Mouse (Mus musculus) forebrain, embryonic 14.5 days (tissue): ENCODE measurements around the gene Padi1. TPM values are rescaled to one million over a fixed set of nuclear protein-coding genes. Genes with fewer than 3 reads are reported as not detected.

Experiments
- ATAC-seq: fragments of 200-750 bp; cut with Nextera tagmentation; 2 replicates; pipeline ENCODE4 v1.8.0; 2017; ENCODE audit warnings: mild to moderate bottlenecking, moderate library complexity
- DNase-seq: peaks from one replicate; pipeline ENCODE4 v3.0.0-alpha.2; 2015; ENCODE audit warnings: low spot score
- H3K27ac ChIP-seq: fragments of 300-500 bp; sonication (generic); 2 replicates; pipeline ENCODE4 v1.5.1; 2014; ENCODE audit warnings: low read depth, mild to moderate bottlenecking, control low read depth, low read length, moderate library complexity
- H3K27me3 ChIP-seq: fragments of 300-500 bp; sonication (generic); replicated peaks from 2 replicates; pipeline ENCODE4 v1.6.1; 2014; ENCODE audit warnings: low read length, control low read depth, mixed read lengths; ENCODE audit not compliant: control insufficient read depth, insufficient read depth
- H3K36me3 ChIP-seq: fragments of 300-500 bp; sonication (generic); 2 replicates; pipeline ENCODE4 v1.6.1; 2014; ENCODE audit warnings: low read length, control low read depth; ENCODE audit not compliant: control insufficient read depth, insufficient read depth
- H3K4me1 ChIP-seq: fragments of 300-500 bp; sonication (generic); 2 replicates; pipeline ENCODE4 v1.6.1; 2014; ENCODE audit warnings: antibody characterized with exemption, low read length, control low read depth; ENCODE audit not compliant: control insufficient read depth, insufficient read depth
- H3K4me2 ChIP-seq: fragments of 300-500 bp; sonication (generic); 2 replicates; pipeline ENCODE4 v1.6.1; 2014; ENCODE audit warnings: mild to moderate bottlenecking, control low read depth, low read length
- H3K4me3 ChIP-seq: fragments of 300-500 bp; sonication (generic); 2 replicates; pipeline ENCODE4 v1.5.1; 2014; ENCODE audit warnings: low read depth, low read length, control low read depth
- H3K9ac ChIP-seq: fragments of 300-500 bp; sonication (generic); 2 replicates; pipeline ENCODE4 v1.6.1; 2014; ENCODE audit warnings: mild to moderate bottlenecking, low read length, control low read depth, moderate library complexity
- H3K9me3 ChIP-seq: fragments of 300-500 bp; sonication (generic); replicated peaks from 2 replicates; pipeline ENCODE4 v1.6.1; 2016; ENCODE audit warnings: low read length, control low read depth, mixed read lengths; ENCODE audit not compliant: control insufficient read depth
- WGBS: fragments of 180-500 bp; shearing (Covaris S2); extraction: QIAGEN DNeasy Blood & Tissue Kit; methylation state at CpG from one replicate; pipeline ENCODE4 v1.1.7; 2014; 5-methylcytosine and 5-hydroxymethylcytosine counted together
- polyA plus RNA-seq: library from polyadenylated mRNA; unstranded; fragments of >200 nt; fragmentation: Nextera tagmentation; extraction: Ambion mirVana; gene quantifications from 2 replicates; pipeline ENCODE4 v1.2.1, GENCODE M21; 2014

Padi1 gene
- polyA plus RNA-seq, 1 experiment from 2014 or later, result not detected

- no peak overlapping the region for H3K4me3 ChIP-seq
- 50% methylated on average over 6 of the region's 6 CpGs for WGBS
Observed at GRCm38 (mm10) chr4:140788983-140789382, 56.6 kb downstream of the Padi1 start.

GRCm38 (mm10) chr4:140788264-140788663 is 57.3 kb downstream of the Padi1 start:
- Histone ChIP-seq H3K9me3 (no peaks in the 10 kb centered on the region), H3K36me3 (no peaks in the 10 kb centered on the region), H3K4me3 (no peak overlapping the region), H3K27me3 (no peaks in the 10 kb centered on the region), H3K4me2 (no peak overlapping the region), H3K27ac (no peak overlapping the region), H3K9ac (no peak overlapping the region), H3K4me1 (no peaks in the 10 kb centered on the region)
- DNase-seq (no peak), ATAC-seq (no peak)
- 87% methylated on average over 6 of the region's 6 CpGs for WGBS

More at GRCm38 (mm10) chr4:140788983-140789382, 56.6 kb downstream of the Padi1 start:
- no peaks in the 10 kb centered on the region for H3K36me3 ChIP-seq
- H3K9ac ChIP-seq, result no peak overlapping the region
- H3K9me3 ChIP-seq, result no peaks in the 10 kb centered on the region
- no peaks in the 10 kb centered on the region for H3K4me1 ChIP-seq
- H3K27ac ChIP-seq, result no peak overlapping the region
- H3K27me3 ChIP-seq, result no peaks in the 10 kb centered on the region
- no peak overlapping the region for H3K4me2 ChIP-seq
- ATAC-seq (no peak), DNase-seq (peak; percentile 44)

- WGBS, result 72% methylated on average over 4 of the region's 4 CpGs
Observed at GRCm38 (mm10) chr4:140787414-140787813, 58.2 kb downstream of the Padi1 start.

GRCm38 (mm10) chr4:140785217-140785616 is 60.4 kb downstream of the Padi1 start:
- Histone ChIP-seq H3K4me3 (no peak overlapping the region), H3K9ac (no peak overlapping the region), H3K4me1 (no peaks in the 10 kb centered on the region), H3K27me3 (no peaks in the 10 kb centered on the region), H3K36me3 (no peaks in the 10 kb centered on the region), H3K4me2 (no peak overlapping the region), H3K27ac (no peak overlapping the region), H3K9me3 (no peaks in the 10 kb centered on the region)
- no peak for DNase-seq
- no peak for ATAC-seq
- 86% methylated on average over 5 of the region's 5 CpGs for WGBS

More at GRCm38 (mm10) chr4:140787414-140787813, 58.2 kb downstream of the Padi1 start:
- H3K4me2 ChIP-seq, result no peak overlapping the region
- no peaks in the 10 kb centered on the region for H3K9me3 ChIP-seq
- DNase-seq (no peak), ATAC-seq (no peak)
- no peak overlapping the region for H3K4me3 ChIP-seq
- H3K9ac ChIP-seq, result no peak overlapping the region
- H3K36me3 ChIP-seq, result no peaks in the 10 kb centered on the region
- no peaks in the 10 kb centered on the region for H3K4me1 ChIP-seq
- H3K27me3 ChIP-seq, result no peaks in the 10 kb centered on the region
- H3K27ac ChIP-seq, result no peak overlapping the region

GRCm38 (mm10) chr4:140784292-140784945 is 61.2 kb downstream of the Padi1 start:
- ATAC-seq (no peak), DNase-seq (no peak)
- Histone ChIP-seq H3K4me1 (no peaks in the 10 kb centered on the region), H3K9ac (no peak overlapping the region), H3K4me3 (no peak overlapping the region), H3K36me3 (no peaks in the 10 kb centered on the region), H3K9me3 (no peaks in the 10 kb centered on the region), H3K4me2 (no peak overlapping the region), H3K27ac (no peak overlapping the region), H3K27me3 (no peaks in the 10 kb centered on the region)
- WGBS, result 96% methylated on average over 9 of the region's 9 CpGs

- ATAC-seq (no peak), DNase-seq (no peak)
- H3K4me3 ChIP-seq, result no peak overlapping the region
- H3K9ac ChIP-seq, result no peak overlapping the region
- no peaks in the 10 kb centered on the region for H3K9me3 ChIP-seq
- no peaks in the 10 kb centered on the region for H3K27me3 ChIP-seq
- WGBS, result 88% methylated on average over 9 of the region's 9 CpGs
- no peaks in the 10 kb centered on the region for H3K4me1 ChIP-seq
- H3K36me3 ChIP-seq, result no peaks in the 10 kb centered on the region
- H3K4me2 ChIP-seq, result no peak overlapping the region
- no peak overlapping the region for H3K27ac ChIP-seq
Observed at GRCm38 (mm10) chr4:140782821-140783220, 62.8 kb downstream of the Padi1 start.

GRCm38 (mm10) chr4:140780507-140780906 is 65.1 kb downstream of the Padi1 start:
- DNase-seq, result no peak
- H3K36me3 ChIP-seq, result no peaks in the 10 kb centered on the region

GRCm38 (mm10) chr4:140779803-140780397 is 65.7 kb downstream of the Padi1 start:
- no peak overlapping the region for H3K9ac ChIP-seq
- no peaks in the 10 kb centered on the region for H3K9me3 ChIP-seq
- no peak overlapping the region for H3K4me3 ChIP-seq
- no peaks in the 10 kb centered on the region for H3K4me1 ChIP-seq
- H3K4me2 ChIP-seq, result no peak overlapping the region
- WGBS, result 58% methylated on average over 19 of the region's 19 CpGs
- DNase-seq (peak; percentile 49), ATAC-seq (peak; percentile 42; the same call in 1 of the 2 replicates)
- no peaks in the 10 kb centered on the region for H3K36me3 ChIP-seq
- no peaks in the 10 kb centered on the region for H3K27me3 ChIP-seq
- no peak overlapping the region for H3K27ac ChIP-seq

More at GRCm38 (mm10) chr4:140780507-140780906, 65.1 kb downstream of the Padi1 start:
- Histone ChIP-seq H3K9me3 (no peaks in the 10 kb centered on the region), H3K27me3 (no peaks in the 10 kb centered on the region), H3K4me3 (no peak overlapping the region), H3K9ac (no peak overlapping the region), H3K4me1 (no peaks in the 10 kb centered on the region), H3K27ac (no peak overlapping the region), H3K4me2 (no peak overlapping the region)
- no peak for ATAC-seq
- WGBS, result 89% methylated on average over 14 of the region's 14 CpGs

- ATAC-seq, result no peak
- H3K4me3 ChIP-seq, result no peak overlapping the region
- no peaks in the 10 kb centered on the region for H3K4me1 ChIP-seq
- H3K36me3 ChIP-seq, result no peaks in the 10 kb centered on the region
- no peaks in the 10 kb centered on the region for H3K27me3 ChIP-seq
- DNase-seq, result no peak
- WGBS, result 86% methylated on average over 13 of the region's 13 CpGs
- H3K9ac ChIP-seq, result no peak overlapping the region
- no peak overlapping the region for H3K27ac ChIP-seq
- H3K9me3 ChIP-seq, result no peaks in the 10 kb centered on the region
- H3K4me2 ChIP-seq, result no peak overlapping the region
Observed at GRCm38 (mm10) chr4:140776623-140777022, 69.0 kb downstream of the Padi1 start.
